Mouse (Mus musculus): Measurements from ENCODE around the gene Nr2f2.

Gene Nr2f2

GRCm38 (mm10) chr7:70364798-70365197 lies 1.7 kb downstream of the Nr2f2 start:
- no peak for DNase-seq

- DNase-seq, result no peak
These were observed 3.2 kb downstream of the Nr2f2 start for GRCm38 (mm10) chr7:70363351-70363750.

GRCm38 (mm10) chr7:70362526-70363170 lies 3.9 kb downstream of the Nr2f2 start:
- no peak for DNase-seq

- DNase-seq, result peak; percentile 85
These were observed 4.9 kb downstream of the Nr2f2 start for GRCm38 (mm10) chr7:70361383-70362364.

- DNase-seq, result no peak
These were observed 5.7 kb downstream of the Nr2f2 start for GRCm38 (mm10) chr7:70360611-70361382.

- DNase-seq, result no peak
These were observed 6.5 kb downstream of the Nr2f2 start for GRCm38 (mm10) chr7:70359791-70360581.

- DNase-seq, result no peak
These were observed 7.5 kb downstream of the Nr2f2 start for GRCm38 (mm10) chr7:70358848-70359591.

- no peak for DNase-seq
These were observed 8.3 kb downstream of the Nr2f2 start for GRCm38 (mm10) chr7:70358020-70358847.

- no peak for DNase-seq
These were observed 9.0 kb downstream of the Nr2f2 start for GRCm38 (mm10) chr7:70357516-70358019.

GRCm38 (mm10) chr7:70356691-70357515 lies 9.6 kb downstream of the Nr2f2 start:
- DNase-seq, result no peak

- DNase-seq, result no peak
These were observed 10.6 kb downstream of the Nr2f2 start for GRCm38 (mm10) chr7:70355691-70356568.

GRCm38 (mm10) chr7:70355357-70355620 lies 11.2 kb downstream of the Nr2f2 start:
- no peak for DNase-seq

- no peak for DNase-seq
These were observed 11.8 kb downstream of the Nr2f2 start for GRCm38 (mm10) chr7:70354606-70355356.

- no peak for DNase-seq
These were observed 13.4 kb downstream of the Nr2f2 start for GRCm38 (mm10) chr7:70353151-70353550.

- no peak for DNase-seq
These were observed 13.9 kb downstream of the Nr2f2 start for GRCm38 (mm10) chr7:70352617-70353016.

GRCm38 (mm10) chr7:70351981-70352560 lies 14.5 kb downstream of the Nr2f2 start:
- DNase-seq, result no peak

GRCm38 (mm10) chr7:70350781-70351551 lies 15.6 kb downstream of the Nr2f2 start:
- DNase-seq, result peak; percentile 49

Measured in liver (tissue).